Mouse (Mus musculus): ENCODE data around the gene Aff3. TPM values are rescaled to one million over a fixed set of nuclear protein-coding genes. Genes with fewer than 3 reads are reported as not detected.

Gene Aff3
- total and polyA plus RNA-seq, 3 experiments, result 1.4 to 3.1 (median 2.4) TPM

- no peaks in the 10 kb centered on the region for H3K36me3 ChIP-seq (ENCODE audit: control insufficient read depth, insufficient read depth, low read length)
- no peaks in the 10 kb centered on the region for H3K79me2 ChIP-seq (replicated peaks; ENCODE audit: control insufficient read depth, insufficient read depth, low read length)
- TF ChIP-seq EP300 (IDR thresholded peaks at IDR 0.05; ENCODE audit: insufficient read depth, low read depth, low read length) (no peak), POLR2A (IDR thresholded peaks at IDR 0.05; ENCODE audit: insufficient read depth, low read depth, low read length) (no peak)
- no peak for DNase-seq
- no peaks in the 10 kb centered on the region for H3K4me1 ChIP-seq (ENCODE audit: control insufficient read depth, insufficient read depth, low read length)
- intact Hi-C loops (cut with DNase I), result loop anchor here (10.0 kb wide), 1 partner anchor 131 kb away; no protein-coding TSS in a partner anchor
- no peaks in the 10 kb centered on the region for H3K27me3 ChIP-seq (ENCODE audit: control insufficient read depth, insufficient read depth, low read length)
- no peak overlapping the region for H3K4me3 ChIP-seq
- H3K27ac ChIP-seq, result no peak overlapping the region
- H3K9ac ChIP-seq (ENCODE audit: low read depth, low read length), result no peak overlapping the region
- 82% methylated on average over 12 of the region's 12 CpGs for WGBS
Observed at GRCm38 (mm10) chr1:38446152-38446820, 218.5 kb downstream of the Aff3 start.

DNA sequence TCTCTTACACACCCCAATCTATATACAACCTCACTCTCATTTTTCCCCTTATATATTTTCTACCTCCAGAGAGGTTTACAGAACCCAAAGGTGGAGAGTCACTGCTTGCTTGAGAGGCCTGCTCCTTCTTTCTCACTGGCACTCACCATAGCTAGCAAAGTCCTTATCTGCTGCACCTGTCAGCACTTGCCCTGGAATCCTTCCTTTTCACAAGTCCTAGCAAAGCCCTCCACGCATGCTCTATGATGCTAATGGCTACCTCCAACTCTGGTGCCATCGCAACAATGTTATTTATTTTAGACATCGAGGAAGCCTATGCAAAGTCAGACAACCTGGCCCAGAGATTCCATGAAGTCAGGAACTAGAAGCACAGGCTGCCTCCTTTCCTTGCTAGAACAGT lies 221.9 kb downstream of the Aff3 start:
- Histone ChIP-seq H3K27me3 (ENCODE audit: control insufficient read depth, insufficient read depth, low read length) (no peaks in the 10 kb centered on the region), H3K4me1 (ENCODE audit: control insufficient read depth, insufficient read depth, low read length) (no peaks in the 10 kb centered on the region), H3K79me2 (replicated peaks; ENCODE audit: control insufficient read depth, insufficient read depth, low read length) (no peaks in the 10 kb centered on the region), H3K4me3 (no peak overlapping the region), H3K36me3 (ENCODE audit: control insufficient read depth, insufficient read depth, low read length) (no peaks in the 10 kb centered on the region), H3K27ac (no peak overlapping the region), H3K9ac (ENCODE audit: low read depth, low read length) (no peak overlapping the region)
- 37% methylated on average over 3 of the region's 3 CpGs for WGBS
- TF ChIP-seq CTCF (IDR thresholded peaks at IDR 0.05) (no peak), EP300 (IDR thresholded peaks at IDR 0.05; ENCODE audit: insufficient read depth, low read depth, low read length) (no peak), POLR2A (IDR thresholded peaks at IDR 0.05; ENCODE audit: insufficient read depth, low read depth, low read length) (no peak)
- no peak for DNase-seq
- intact Hi-C loops (cut with DNase I), result loop anchor here (10.0 kb wide), 1 partner anchor 128 kb away; no protein-coding TSS in a partner anchor

DNA sequence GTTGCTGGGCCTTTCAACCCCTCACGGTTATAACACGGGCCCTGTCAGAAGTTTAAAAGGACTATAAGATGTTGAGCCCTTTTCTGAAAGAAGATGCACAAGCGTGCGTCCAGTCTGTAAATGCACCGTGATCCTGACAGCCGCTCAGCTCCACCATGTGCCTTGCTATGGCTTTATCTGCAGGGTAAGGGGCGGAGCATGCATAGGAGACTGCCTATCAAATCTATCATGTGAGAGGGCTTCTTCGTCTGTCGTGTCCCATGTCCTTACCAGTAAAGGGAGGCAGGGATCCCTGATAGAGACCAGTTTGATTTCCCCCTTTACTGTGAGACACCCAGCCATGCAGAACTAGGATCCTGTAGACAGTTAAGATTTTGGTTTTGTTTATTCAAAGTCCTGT lies 222.3 kb downstream of the Aff3 start:
- TF ChIP-seq EP300 (IDR thresholded peaks at IDR 0.05; ENCODE audit: insufficient read depth, low read depth, low read length) (no peak), CTCF (IDR thresholded peaks at IDR 0.05) (no peak), POLR2A (IDR thresholded peaks at IDR 0.05; ENCODE audit: insufficient read depth, low read depth, low read length) (no peak)
- no peak overlapping the region for H3K9ac ChIP-seq (ENCODE audit: low read depth, low read length)
- no peaks in the 10 kb centered on the region for H3K4me1 ChIP-seq (ENCODE audit: control insufficient read depth, insufficient read depth, low read length)
- H3K4me3 ChIP-seq, result no peak overlapping the region
- intact Hi-C loops (cut with DNase I), result loop anchor here (10.0 kb wide), 1 partner anchor 128 kb away; no protein-coding TSS in a partner anchor
- no peak for DNase-seq
- no peaks in the 10 kb centered on the region for H3K79me2 ChIP-seq (replicated peaks; ENCODE audit: control insufficient read depth, insufficient read depth, low read length)
- H3K27ac ChIP-seq, result no peak overlapping the region
- H3K27me3 ChIP-seq (ENCODE audit: control insufficient read depth, insufficient read depth, low read length), result no peaks in the 10 kb centered on the region
- no peaks in the 10 kb centered on the region for H3K36me3 ChIP-seq (ENCODE audit: control insufficient read depth, insufficient read depth, low read length)
- WGBS, result 82% methylated on average over 9 of the region's 9 CpGs

- Histone ChIP-seq H3K4me1 (ENCODE audit: control insufficient read depth, insufficient read depth, low read length) (no peaks in the 10 kb centered on the region), H3K4me3 (no peak overlapping the region), H3K36me3 (ENCODE audit: control insufficient read depth, insufficient read depth, low read length) (no peaks in the 10 kb centered on the region), H3K79me2 (replicated peaks; ENCODE audit: control insufficient read depth, insufficient read depth, low read length) (no peaks in the 10 kb centered on the region), H3K27me3 (ENCODE audit: control insufficient read depth, insufficient read depth, low read length) (no peaks in the 10 kb centered on the region), H3K9ac (ENCODE audit: low read depth, low read length) (no peak overlapping the region), H3K27ac (no peak overlapping the region)
- 81% methylated on average over 2 of the region's 2 CpGs for WGBS
- TF ChIP-seq POLR2A (IDR thresholded peaks at IDR 0.05; ENCODE audit: insufficient read depth, low read depth, low read length), result no peak
- TF ChIP-seq EP300 (IDR thresholded peaks at IDR 0.05; ENCODE audit: insufficient read depth, low read depth, low read length), result no peak
- TF ChIP-seq CTCF (IDR thresholded peaks at IDR 0.05), result no peak
- no peak for DNase-seq
- intact Hi-C loops (cut with DNase I), result loop anchor here (10.0 kb wide), 1 partner anchor 127 kb away; no protein-coding TSS in a partner anchor
Observed at GRCm38 (mm10) chr1:38441800-38442199, 223.0 kb downstream of the Aff3 start.

DNA sequence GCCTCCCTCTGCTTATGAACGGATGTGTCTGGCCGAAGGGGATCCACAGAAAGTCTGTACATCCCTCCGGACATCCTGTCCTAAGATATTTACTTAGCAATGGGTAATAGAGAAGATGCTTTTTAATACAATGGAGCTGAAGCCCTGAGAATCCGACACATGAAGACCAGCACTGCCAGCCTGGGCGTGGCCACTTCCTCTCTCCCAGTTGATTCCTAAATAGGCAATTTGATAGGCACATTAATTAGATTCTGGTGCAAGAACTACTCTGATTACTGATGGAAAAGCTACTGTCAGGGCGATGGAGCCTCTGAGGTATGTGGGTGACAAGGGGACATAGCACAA lies 224.3 kb downstream of the Aff3 start:
- H3K9ac ChIP-seq (ENCODE audit: low read depth, low read length), result no peak overlapping the region
- H3K4me1 ChIP-seq (ENCODE audit: control insufficient read depth, insufficient read depth, low read length), result peaks cover 4% of the 10 kb centered on the region
- no peak overlapping the region for H3K27ac ChIP-seq
- no peak for DNase-seq
- intact Hi-C loops (cut with DNase I), result loop anchor here (10.0 kb wide), 1 partner anchor 126 kb away; no protein-coding TSS in a partner anchor
- TF ChIP-seq POLR2A (IDR thresholded peaks at IDR 0.05; ENCODE audit: insufficient read depth, low read depth, low read length), result no peak
- no peak for TF ChIP-seq EP300 (IDR thresholded peaks at IDR 0.05; ENCODE audit: insufficient read depth, low read depth, low read length)
- no peak for TF ChIP-seq CTCF (IDR thresholded peaks at IDR 0.05)
- WGBS, result 69% methylated on average over 6 of the region's 6 CpGs
- H3K27me3 ChIP-seq (ENCODE audit: control insufficient read depth, insufficient read depth, low read length), result no peaks in the 10 kb centered on the region
- no peak overlapping the region for H3K4me3 ChIP-seq
- H3K36me3 ChIP-seq (ENCODE audit: control insufficient read depth, insufficient read depth, low read length), result no peaks in the 10 kb centered on the region
- H3K79me2 ChIP-seq (replicated peaks; ENCODE audit: control insufficient read depth, insufficient read depth, low read length), result no peaks in the 10 kb centered on the region

- TF ChIP-seq EP300 (IDR thresholded peaks at IDR 0.05; ENCODE audit: insufficient read depth, low read depth, low read length) (no peak), CTCF (IDR thresholded peaks at IDR 0.05) (no peak), POLR2A (IDR thresholded peaks at IDR 0.05; ENCODE audit: insufficient read depth, low read depth, low read length) (no peak)
- H3K9ac ChIP-seq (ENCODE audit: low read depth, low read length), result no peak overlapping the region
- intact Hi-C loops (cut with DNase I), result loop anchor here (5.0 to 10.0 kb wide), 2 partner anchors 37 to 125 kb away; no protein-coding TSS in a partner anchor
- 92% methylated on average over 4 of the region's 4 CpGs for WGBS
- DNase-seq, result no peak
- H3K4me3 ChIP-seq, result no peak overlapping the region
- no peak overlapping the region for H3K27ac ChIP-seq
- H3K27me3 ChIP-seq (ENCODE audit: control insufficient read depth, insufficient read depth, low read length), result no peaks in the 10 kb centered on the region
- no peaks in the 10 kb centered on the region for H3K79me2 ChIP-seq (replicated peaks; ENCODE audit: control insufficient read depth, insufficient read depth, low read length)
- H3K4me1 ChIP-seq (ENCODE audit: control insufficient read depth, insufficient read depth, low read length), result peaks cover 4% of the 10 kb centered on the region
- no peaks in the 10 kb centered on the region for H3K36me3 ChIP-seq (ENCODE audit: control insufficient read depth, insufficient read depth, low read length)
Observed at GRCm38 (mm10) chr1:38439751-38440470, 224.8 kb downstream of the Aff3 start.
